Mouse (Mus musculus) cerebellum, adult 8-10 months (tissue): ENCODE measurements around the gene Gm21981.

ENCODE experiments used
- DNase-seq: peaks from one replicate; pipeline ENCODE4 v3.0.0; 2022

The Gm21981 gene

DNA sequence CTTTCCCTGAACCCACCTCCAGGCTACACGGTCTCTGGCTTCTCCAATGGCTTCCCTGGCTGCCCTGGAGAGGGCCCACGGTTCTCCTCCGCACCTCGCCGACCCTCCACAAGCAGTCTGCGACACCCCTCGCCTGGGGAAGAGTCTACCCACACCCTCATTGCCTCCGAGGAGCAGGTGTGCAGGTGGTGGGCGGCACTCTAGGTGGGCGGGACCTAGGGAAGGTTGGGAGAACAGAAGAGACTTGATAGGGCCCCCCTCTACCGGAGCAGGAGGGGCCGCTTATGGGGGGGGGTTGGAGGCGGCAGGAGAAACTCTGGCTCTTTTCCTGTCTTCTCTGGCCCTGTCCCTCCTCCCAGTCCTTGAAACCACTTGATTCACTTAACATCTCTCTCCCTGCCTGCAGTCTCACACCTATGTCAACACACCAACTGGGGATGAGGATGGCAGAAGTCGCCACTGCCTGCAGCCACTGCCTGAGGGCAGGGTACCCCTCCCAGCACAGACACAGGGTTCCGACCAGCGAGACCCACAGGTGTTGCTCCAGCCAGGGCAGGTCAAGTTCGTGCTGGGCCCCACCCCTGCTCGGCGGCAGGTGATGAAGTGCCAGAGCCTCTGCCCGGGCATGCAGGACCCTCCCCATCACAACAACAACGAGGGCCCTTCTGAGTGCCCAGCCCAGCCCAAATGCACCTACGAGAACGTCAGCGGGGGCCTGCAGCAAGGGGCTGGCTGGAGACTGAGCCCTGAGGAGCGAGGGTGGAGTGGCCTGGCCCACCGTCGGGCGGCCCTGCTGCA, 8.5 kb upstream of the Gm21981 start:
- no peak for DNase-seq

DNA sequence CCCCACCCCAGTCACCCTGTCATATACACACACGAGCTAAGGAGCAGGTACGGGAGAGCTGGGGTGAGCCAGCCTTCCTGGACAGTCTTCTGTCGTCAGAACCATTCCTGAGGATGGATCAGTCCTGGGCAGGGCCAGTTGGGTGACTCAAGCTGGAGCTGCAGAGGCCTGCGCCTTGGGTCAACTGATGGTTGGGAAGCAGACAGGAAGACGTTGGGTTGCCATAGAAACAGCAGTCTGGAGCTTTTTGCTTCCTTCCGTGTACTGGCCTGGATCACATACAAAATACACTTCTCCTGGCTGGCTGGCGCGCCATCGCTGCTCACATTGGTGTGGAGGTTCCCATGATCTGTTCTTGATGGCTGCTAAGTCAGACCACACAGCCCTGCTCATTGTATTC, 7.5 kb upstream of the Gm21981 start:
- no peak for DNase-seq

GRCm38 (mm10) chr17:47699055-47699454, 4.8 kb upstream of the Gm21981 start:
- DNase-seq, result no peak

DNA sequence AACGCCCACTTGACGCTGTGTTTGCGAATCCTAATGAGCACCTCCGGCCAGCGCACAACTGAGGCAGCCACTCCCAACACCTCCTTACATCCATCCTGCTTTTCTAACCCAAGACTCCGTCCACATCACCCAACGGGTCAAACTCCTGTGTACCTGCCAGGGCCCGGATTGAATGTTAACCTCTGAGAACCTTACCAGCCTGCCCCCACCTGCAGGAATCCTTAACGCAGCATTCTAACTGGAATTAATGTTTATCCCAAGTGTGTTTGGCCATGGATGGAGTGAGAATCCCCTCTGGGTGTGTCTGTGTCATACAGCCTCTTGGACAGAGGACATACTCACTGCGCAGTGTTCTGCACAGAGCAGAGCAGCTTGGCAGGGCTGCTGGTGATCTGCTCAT, 3.9 kb upstream of the Gm21981 start:
- DNase-seq, result no peak

GRCm38 (mm10) chr17:47695337-47695710, 1.1 kb upstream of the Gm21981 start:
- no peak for DNase-seq

DNA sequence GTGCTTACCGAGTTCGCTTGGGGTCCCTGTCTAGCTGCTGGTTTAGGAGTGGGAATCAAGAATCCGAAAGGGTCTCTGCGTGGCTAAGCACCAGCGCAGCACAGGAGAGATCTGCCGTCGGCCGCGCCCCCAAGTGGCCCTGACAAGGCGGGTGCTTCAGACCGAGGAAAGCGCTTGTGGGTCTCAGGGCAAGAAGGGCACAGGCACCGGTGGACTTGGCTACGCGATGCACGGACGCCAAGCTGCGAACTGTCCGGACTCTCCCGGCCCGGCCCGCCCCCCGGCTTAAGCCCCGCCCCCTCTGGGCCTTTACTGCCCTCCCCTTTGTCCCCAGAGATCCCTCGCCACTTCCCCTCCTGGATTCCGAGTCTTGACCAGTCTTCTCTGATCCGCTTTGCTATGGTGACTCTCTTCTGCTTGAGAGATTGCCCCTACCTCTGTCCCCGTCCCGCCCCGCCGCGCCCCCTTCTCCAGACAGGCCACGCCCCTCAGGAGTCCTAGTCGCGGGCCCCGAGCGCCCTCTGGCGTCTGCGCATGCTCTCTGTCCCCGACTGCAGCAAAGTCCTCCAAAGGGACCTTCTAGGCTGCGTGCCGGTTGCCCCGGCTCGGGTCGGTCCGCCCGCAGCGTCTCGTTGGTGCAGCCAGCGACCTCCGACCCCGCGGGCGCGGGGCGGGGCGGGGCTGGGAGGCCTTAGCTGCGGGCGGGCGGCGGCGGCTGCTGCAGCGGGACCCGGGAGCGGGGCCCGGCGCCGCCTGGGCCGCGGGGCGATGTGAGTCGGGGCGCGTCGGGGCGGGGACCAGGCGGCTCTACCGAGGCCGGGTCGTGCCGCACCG, 465 bp upstream of the Gm21981 start, which contains the start of gene Prickle4:
Prickle4 (minus strand) TSS at position 234 of the 834 bp plus-strand sequence.
- peak; percentile 98 for DNase-seq

- no peak for DNase-seq
These were observed 399 bp downstream of the Gm21981 start for GRCm38 (mm10) chr17:47693671-47694441.

DNA sequence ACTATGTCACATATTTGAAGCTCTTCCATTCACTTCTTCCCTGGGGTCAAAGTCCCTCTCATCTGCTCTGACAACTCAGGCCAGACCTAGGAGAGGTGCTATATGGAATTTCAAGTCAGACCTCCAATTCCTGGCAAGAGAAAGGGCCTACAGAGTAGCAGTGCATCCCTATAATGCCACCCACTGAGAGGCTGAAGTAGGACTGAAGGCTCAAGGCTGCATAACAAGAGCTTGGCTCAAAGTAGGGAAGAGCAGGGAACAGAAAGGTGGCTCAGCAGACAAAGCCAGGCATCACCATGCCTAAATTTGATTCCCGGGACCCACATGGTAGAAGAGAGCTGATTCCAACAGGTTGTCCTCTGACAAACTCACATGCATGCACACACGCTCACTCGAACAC, 2.6 kb downstream of the Gm21981 start:
- DNase-seq, result no peak

- DNase-seq, result no peak
These were observed 4.4 kb downstream of the Gm21981 start for GRCm38 (mm10) chr17:47689894-47690293.

DNA sequence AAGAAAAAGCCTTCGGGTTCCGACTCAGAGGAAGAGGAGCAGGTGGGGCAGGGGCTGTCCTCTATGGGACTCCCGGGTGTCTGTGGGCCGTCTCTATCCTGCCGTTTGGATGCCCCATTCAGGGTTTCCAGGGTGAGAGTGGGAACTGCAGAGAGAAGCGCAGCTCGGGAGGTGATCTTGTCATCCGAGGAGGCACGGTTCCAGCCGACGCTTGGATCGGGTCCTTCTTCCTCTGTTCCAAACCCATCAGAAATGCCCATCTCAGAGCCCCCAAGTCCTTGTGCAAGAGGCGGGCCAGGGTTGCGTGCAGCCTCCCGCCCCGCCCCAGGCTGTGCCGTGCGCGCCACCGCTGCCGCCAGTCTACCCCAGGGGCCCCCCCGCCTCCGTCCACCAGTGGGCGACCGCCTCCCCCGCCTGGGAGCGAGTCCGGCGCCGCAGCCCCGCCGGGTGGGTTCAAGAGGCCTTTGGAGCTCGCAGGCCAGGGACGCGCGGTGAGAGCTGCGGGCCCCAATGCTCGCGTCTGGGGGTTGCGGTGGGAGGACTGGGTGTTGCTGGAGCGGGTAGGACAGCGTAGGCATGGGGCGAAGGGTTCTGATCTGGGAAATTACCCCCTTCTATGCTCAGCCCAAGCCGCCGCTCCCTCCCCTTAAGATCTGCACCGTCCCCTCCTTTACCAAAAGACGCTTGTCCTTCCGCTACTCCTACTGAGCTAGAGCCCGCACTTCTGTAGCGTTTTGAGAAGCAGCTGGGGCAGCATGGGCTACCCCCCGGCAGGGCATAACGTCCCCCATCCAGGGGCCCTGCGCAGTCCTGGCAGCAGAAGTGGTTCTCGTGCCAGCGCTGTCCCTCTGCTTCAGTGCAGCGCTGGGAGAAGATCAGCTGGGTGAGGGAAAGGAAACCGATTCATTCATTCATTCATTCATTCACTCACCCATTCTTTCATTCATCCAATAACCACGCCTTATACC, 5.4 kb downstream of the Gm21981 start, which contains the start of gene Frs3:
Frs3 (plus strand) TSS at position 423 of the 968 bp plus-strand sequence.
- peak; percentile 74 for DNase-seq

DNA sequence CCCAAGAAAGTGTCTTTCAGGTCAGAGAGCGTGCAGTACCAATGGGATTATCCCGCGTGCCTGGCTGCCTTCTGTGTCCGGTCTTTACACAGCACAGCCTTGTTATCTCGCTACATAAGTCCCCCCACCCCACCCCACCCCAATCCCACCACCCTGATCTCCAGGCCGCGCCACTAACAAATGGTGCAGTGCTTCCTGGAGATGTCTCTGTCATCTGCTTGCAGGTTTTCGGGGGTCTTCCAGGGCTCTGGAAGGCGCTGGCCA, 6.0 kb downstream of the Gm21981 start, which contains the start of gene Tomm6:
Tomm6 (minus strand) TSS at position 43 of the 264 bp plus-strand sequence.
- no peak for DNase-seq

DNA sequence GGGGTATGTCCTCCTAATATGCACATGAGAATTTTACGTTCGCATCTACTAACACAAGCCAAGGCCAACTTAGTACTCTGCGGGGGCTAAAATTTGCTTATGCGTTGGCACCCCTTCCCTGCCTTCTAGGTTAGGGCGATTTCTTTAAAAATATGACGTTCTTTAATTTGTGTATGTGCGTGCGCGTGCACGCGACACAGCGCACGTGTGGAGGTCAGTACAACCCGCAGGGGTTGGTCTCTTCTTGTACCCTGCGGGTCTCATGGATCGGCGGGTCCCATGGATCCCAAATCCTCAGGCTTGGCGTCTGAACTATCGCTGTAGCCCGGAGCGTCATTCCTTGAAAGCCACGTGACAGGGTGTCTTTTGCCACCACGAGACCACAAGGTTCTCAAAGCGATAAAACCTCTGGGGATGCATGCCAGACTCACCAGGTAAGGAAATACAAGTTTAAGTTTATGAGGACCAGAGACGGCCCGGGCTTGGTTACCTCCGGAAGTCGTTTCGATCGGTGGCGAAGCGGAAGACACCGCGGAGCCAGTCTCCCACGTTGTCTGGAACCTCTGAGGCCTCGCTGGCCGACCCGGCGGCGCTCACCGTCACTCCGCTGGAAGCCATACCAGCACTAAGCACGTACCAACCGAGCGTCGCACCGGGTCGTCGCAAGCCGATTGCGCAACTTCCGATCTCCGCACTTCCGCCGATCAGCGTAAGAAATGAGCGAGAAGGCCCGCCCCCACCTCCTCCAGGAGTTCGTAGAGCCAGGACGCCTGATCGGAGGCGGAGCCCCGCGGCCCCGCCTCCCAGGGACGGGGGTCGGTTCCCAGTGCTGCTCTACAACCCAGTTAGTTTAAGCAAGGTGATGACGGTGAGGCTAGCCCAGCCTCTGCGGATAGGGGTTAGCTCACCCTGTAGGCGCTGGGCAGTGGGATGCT, 6.6 kb downstream of the Gm21981 start:
- DNase-seq, result peak; percentile 92

- DNase-seq, result no peak
These were observed 11.4 kb downstream of the Gm21981 start for GRCm38 (mm10) chr17:47682836-47683235.

DNA sequence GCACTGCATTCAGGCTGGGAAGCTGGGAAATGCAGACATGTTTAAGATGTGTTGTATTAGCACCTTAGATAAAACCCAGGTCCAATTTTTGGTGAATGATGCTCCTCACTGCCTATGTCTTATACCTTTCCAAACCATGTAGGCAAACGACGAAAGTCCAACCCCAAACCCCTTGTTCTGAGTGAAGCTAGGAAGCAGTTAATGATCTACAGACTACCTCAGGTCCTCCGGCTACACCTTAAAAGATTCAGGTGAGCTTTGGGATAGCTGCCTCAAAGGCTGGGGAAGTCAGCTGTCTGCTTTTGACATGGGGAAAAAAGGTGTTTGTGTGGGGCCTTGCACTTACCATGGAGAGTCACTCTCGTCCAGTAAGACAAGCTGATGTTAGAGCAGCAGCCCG, 15.6 kb downstream of the Gm21981 start:
- no peak for DNase-seq

- no peak for DNase-seq
These were observed 16.0 kb downstream of the Gm21981 start for GRCm38 (mm10) chr17:47678238-47678637.

DNA sequence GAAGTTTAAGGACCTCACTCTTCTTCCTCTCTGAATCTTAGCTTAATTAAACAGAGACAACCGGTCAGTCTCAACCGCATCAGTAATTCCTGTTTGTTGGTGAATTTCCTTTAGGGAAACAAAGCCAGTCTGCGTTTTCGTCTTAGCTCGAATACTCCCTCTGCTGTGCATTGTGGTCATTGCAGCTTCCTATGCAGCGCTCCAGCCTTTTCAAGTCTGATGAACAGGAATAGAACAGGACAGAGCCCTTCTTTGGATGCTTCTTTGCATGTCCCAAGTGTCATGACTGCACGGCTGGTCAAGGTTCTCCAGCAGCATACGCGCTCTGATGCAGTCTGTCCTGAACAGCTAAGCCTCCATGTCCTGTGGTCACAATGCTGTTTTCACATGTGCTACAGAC, 17.7 kb downstream of the Gm21981 start:
- DNase-seq, result peak; percentile 67

GRCm38 (mm10) chr17:47672311-47673111, 21.7 kb downstream of the Gm21981 start:
- DNase-seq, result no peak

DNA sequence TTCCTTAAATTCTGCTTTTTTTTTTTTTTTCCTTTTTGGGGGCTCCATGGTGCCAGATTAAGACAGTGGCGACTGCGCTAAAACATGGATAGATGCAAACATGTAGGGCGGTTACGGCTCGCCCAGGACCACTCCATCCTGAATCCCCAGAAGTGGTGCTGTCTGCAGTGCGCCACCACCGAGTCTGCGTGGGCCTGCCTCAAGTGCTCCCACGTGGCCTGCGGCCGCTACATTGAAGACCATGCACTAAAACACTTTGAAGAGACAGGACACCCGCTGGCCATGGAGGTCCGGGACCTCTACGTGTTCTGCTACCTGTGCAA, 22.3 kb downstream of the Gm21981 start:
- DNase-seq, result no peak

DNA sequence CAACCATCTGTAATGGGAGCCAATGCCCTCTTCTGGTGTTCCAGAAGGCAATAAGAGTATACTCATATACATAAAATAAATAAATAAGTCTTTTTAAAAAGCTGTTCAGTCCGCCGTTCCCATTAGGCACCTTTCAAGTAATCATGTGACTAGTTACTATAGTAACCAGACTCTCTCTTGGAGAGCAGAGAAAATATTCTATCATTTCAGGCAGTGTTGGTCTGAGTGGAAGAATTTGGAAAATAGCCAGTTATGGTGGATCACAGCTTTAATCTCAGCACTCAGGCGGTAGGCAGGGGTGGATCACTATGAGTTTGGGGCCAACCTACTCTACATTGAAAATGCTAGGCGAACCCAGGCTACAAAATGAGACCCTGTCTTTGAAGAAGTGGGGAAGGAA, 25.1 kb downstream of the Gm21981 start:
- DNase-seq, result no peak

GRCm38 (mm10) chr17:47664474-47664873, 29.8 kb downstream of the Gm21981 start:
- DNase-seq, result no peak
